Mouse (Mus musculus) forebrain, embryonic 14.5 days (tissue): ENCODE data around the gene Il11ra1. TPM values are rescaled to one million over a fixed set of nuclear protein-coding genes. Genes with fewer than 3 reads are reported as not detected.
"Not testable (repeated sequence)": the region's sequence is repeated elsewhere in the genome, so short reads cannot be mapped to it uniquely, and the experiment has no call there.

Source experiments
- ATAC-seq: fragments of 200-750 bp; cut with Nextera tagmentation; 2 replicates; pipeline ENCODE4 v1.8.0; 2017; ENCODE audit warnings: mild to moderate bottlenecking, moderate library complexity
- DNase-seq: peaks from one replicate; pipeline ENCODE4 v3.0.0-alpha.2; 2015; ENCODE audit warnings: low spot score
- H3K27ac ChIP-seq: fragments of 300-500 bp; sonication (generic); 2 replicates; pipeline ENCODE4 v1.5.1; 2014; ENCODE audit warnings: low read depth, mild to moderate bottlenecking, control low read depth, low read length, moderate library complexity
- H3K27me3 ChIP-seq: fragments of 300-500 bp; sonication (generic); replicated peaks from 2 replicates; pipeline ENCODE4 v1.6.1; 2014; ENCODE audit warnings: low read length, control low read depth, mixed read lengths; ENCODE audit not compliant: control insufficient read depth, insufficient read depth
- H3K36me3 ChIP-seq: fragments of 300-500 bp; sonication (generic); 2 replicates; pipeline ENCODE4 v1.6.1; 2014; ENCODE audit warnings: low read length, control low read depth; ENCODE audit not compliant: control insufficient read depth, insufficient read depth
- H3K4me1 ChIP-seq: fragments of 300-500 bp; sonication (generic); 2 replicates; pipeline ENCODE4 v1.6.1; 2014; ENCODE audit warnings: antibody characterized with exemption, low read length, control low read depth; ENCODE audit not compliant: control insufficient read depth, insufficient read depth
- H3K4me2 ChIP-seq: fragments of 300-500 bp; sonication (generic); 2 replicates; pipeline ENCODE4 v1.6.1; 2014; ENCODE audit warnings: mild to moderate bottlenecking, control low read depth, low read length
- H3K4me3 ChIP-seq: fragments of 300-500 bp; sonication (generic); 2 replicates; pipeline ENCODE4 v1.5.1; 2014; ENCODE audit warnings: low read depth, low read length, control low read depth
- H3K9ac ChIP-seq: fragments of 300-500 bp; sonication (generic); 2 replicates; pipeline ENCODE4 v1.6.1; 2014; ENCODE audit warnings: mild to moderate bottlenecking, low read length, control low read depth, moderate library complexity
- H3K9me3 ChIP-seq: fragments of 300-500 bp; sonication (generic); replicated peaks from 2 replicates; pipeline ENCODE4 v1.6.1; 2016; ENCODE audit warnings: low read length, control low read depth, mixed read lengths; ENCODE audit not compliant: control insufficient read depth
- WGBS: fragments of 180-500 bp; shearing (Covaris S2); extraction: QIAGEN DNeasy Blood & Tissue Kit; methylation state at CpG from one replicate; pipeline ENCODE4 v1.1.7; 2014; 5-methylcytosine and 5-hydroxymethylcytosine counted together
- polyA plus RNA-seq: library from polyadenylated mRNA; unstranded; fragments of >200 nt; fragmentation: Nextera tagmentation; extraction: Ambion mirVana; gene quantifications from 2 replicates; pipeline ENCODE4 v1.2.1, GENCODE M21; 2014

The Il11ra1 gene
- polyA plus RNA-seq, 1 experiment from 2014 or later, result 24.3 TPM

GRCm38 (mm10) chr4:41696930-41697841 lies 2.6 kb upstream of the Il11ra1 start, which contains the start of gene Cntfr:
Gene Cntfr (minus strand): TSS chr4:41697089.
- not testable (repeated sequence) for H3K36me3 ChIP-seq, H3K9ac ChIP-seq, H3K9me3 ChIP-seq, H3K4me3 ChIP-seq, H3K27me3 ChIP-seq, H3K4me1 ChIP-seq, H3K27ac ChIP-seq, ATAC-seq
- peak within 1 kb of the TSS; percentile 40; the same call in 1 of the 2 replicates for H3K4me2 ChIP-seq
- 12% methylated on average over 29 of the region's 40 CpGs for WGBS
- peak; percentile 70 for DNase-seq

DNA sequence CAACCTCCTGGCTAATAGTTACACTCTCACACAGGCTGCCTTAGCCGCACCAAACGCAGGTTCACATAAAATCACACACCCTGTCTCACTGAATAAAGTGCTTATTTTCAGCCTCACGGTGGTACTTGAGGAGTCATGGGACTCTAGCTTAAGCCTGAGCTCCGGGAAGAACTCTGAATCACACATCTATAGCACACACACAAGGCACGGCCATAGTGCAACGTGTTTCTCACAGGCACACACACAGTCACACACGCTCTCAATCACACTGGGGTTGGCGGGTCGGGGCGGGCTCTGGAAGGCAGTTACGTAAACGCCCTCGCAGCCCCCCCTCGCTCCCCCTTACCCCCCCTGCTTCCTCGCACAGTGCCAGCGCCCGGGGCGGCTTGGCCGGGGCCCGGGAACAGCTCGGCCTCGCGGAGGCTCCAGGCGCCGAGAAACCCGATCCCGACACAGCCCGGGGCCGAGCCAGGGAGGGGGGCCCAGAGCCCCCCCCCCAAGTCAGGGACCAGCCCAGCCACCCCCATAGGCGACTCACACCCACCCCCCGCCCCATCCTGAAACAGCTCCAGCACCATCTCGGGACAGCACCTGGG lies 1.3 kb upstream of the Il11ra1 start:
- not testable (repeated sequence) for H3K27ac ChIP-seq, H3K36me3 ChIP-seq, H3K4me3 ChIP-seq, H3K9ac ChIP-seq, H3K4me1 ChIP-seq, ATAC-seq, H3K4me2 ChIP-seq, H3K9me3 ChIP-seq, H3K27me3 ChIP-seq
- 7% methylated on average over 20 of the region's 32 CpGs for WGBS
- DNase-seq, result peak; percentile 20

GRCm38 (mm10) chr4:41700224-41700623 lies 435 bp downstream of the Il11ra1 start:
- not testable (repeated sequence) for H3K36me3 ChIP-seq, DNase-seq, ATAC-seq, H3K4me2 ChIP-seq, H3K27ac ChIP-seq, H3K27me3 ChIP-seq, H3K9me3 ChIP-seq, H3K9ac ChIP-seq, H3K4me1 ChIP-seq, H3K4me3 ChIP-seq
- 80% methylated on average over 2 of the region's 8 CpGs for WGBS

- 78% methylated on average over 2 of the region's 2 CpGs for WGBS
- H3K27ac ChIP-seq, DNase-seq, H3K36me3 ChIP-seq, ATAC-seq, H3K9ac ChIP-seq, H3K9me3 ChIP-seq, H3K4me3 ChIP-seq, H3K4me2 ChIP-seq, H3K27me3 ChIP-seq: not testable (repeated sequence)
- peaks cover 15% of the 10 kb centered on the region for H3K4me1 ChIP-seq
These were observed 2.4 kb downstream of the Il11ra1 start for GRCm38 (mm10) chr4:41702226-41702625.

- WGBS, result 9% methylated on average over 5 of the region's 5 CpGs
- Histone ChIP-seq H3K27me3 (no peaks in the 10 kb centered on the region), H3K9ac (no peak overlapping the region), H3K4me2 (no peak overlapping the region), H3K36me3 (no peaks in the 10 kb centered on the region), H3K4me3 (no peak overlapping the region), H3K4me1 (peaks cover 19% of the 10 kb centered on the region), H3K27ac (no peak overlapping the region), H3K9me3 (no peaks in the 10 kb centered on the region)
- DNase-seq, result no peak
- ATAC-seq, result no peak
These were observed 4.9 kb downstream of the Il11ra1 start for GRCm38 (mm10) chr4:41704651-41705050.

DNA sequence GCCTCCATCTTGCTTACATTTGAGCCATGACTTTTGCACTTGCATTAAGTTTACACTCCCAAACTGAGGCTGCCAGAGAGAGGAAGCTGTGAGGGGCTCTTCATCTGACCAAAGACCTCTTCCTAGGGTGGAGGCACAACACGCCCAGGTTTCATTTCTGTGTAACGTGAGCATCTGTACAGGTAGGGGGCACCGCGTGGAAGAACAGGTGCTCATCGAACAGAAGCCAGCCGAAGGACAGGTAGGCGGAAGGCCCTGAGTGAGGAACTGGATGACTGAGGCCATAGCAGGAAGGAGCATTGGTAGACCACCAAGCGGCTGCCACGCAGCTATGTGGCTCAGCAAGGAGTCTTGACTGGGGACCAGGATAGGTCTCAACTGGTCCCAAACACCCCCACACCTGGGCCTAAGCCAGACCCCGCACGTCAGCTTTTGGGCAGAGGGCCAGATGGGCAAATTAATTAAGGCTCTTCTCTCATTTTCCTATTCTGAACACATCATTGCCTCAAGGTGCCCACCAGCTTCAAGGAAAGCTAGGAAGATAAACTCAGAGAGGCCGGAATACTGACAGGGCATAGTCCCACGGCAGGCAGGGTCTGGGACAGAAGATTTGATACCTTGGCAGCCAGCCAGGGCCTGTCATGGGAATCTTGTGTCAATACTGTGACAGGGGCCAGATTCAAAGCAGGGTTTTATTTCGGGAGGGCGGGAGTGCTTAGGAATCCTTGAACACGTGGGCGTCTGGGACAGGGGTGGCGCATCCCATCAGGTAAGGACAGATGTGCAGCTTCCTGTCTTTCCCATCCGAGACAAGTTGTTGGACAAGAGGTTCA lies 6.3 kb downstream of the Il11ra1 start:
- DNase-seq, result peak; percentile 58
- H3K27ac ChIP-seq, result peak overlapping the region; percentile 17; the same call in 1 of the 2 replicates
- peak; percentile 21 for ATAC-seq
- H3K9ac ChIP-seq, result no peak overlapping the region; the same call in 1 of the 2 replicates
- WGBS, result 40% methylated on average over 19 of the region's 19 CpGs
- H3K4me3 ChIP-seq, result no peak overlapping the region
- peaks cover 19% of the 10 kb centered on the region for H3K4me1 ChIP-seq
- peak overlapping the region; percentile 27 for H3K4me2 ChIP-seq
- H3K36me3 ChIP-seq, result no peaks in the 10 kb centered on the region; the same call in 1 of the 2 replicates
- no peaks in the 10 kb centered on the region for H3K27me3 ChIP-seq
- no peaks in the 10 kb centered on the region for H3K9me3 ChIP-seq

DNA sequence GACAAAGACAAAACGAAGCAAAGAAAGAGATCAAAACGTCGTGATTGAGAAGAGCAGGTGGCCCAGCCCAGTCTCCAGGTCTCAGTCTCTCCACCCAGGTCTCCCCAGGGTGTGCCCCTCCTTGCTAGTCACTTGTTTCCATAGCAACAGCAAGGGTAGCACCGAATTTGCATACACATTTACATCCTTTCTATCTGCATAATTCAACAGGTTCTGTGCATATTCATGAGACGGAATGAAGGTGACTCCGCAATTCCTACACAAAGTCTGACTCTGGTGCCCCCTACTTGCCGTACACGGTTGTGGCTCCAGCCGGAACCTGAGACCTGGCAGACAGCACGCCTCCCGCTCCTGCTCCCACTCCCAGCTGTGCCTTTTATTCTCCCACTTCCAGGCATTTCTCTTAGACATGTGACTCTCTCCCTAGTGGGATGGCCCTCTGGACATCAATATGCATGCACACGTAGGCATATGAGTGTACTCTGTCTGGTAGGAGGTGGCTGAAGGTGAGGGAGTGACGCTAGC lies 7.3 kb downstream of the Il11ra1 start:
- ATAC-seq, result peak; percentile 85
- peaks cover 5% of the 10 kb centered on the region; the same call in 1 of the 2 replicates for H3K36me3 ChIP-seq
- H3K4me1 ChIP-seq, result peaks cover 28% of the 10 kb centered on the region
- H3K4me3 ChIP-seq, result no peak overlapping the region
- H3K27me3 ChIP-seq, result no peaks in the 10 kb centered on the region
- 0 out of 2 replicates have a peak overlapping the region, but pooled peaks have one; percentile 17 for H3K27ac ChIP-seq
- H3K9ac ChIP-seq, result no peak overlapping the region
- no peaks in the 10 kb centered on the region for H3K9me3 ChIP-seq
- peak overlapping the region; percentile 27 for H3K4me2 ChIP-seq
- under 1% methylated on average over 13 of the region's 13 CpGs for WGBS
- DNase-seq, result peak; percentile 96

GRCm38 (mm10) chr4:41708192-41708745 lies 8.5 kb downstream of the Il11ra1 start:
- 39% methylated on average over 8 of the region's 8 CpGs for WGBS
- Histone ChIP-seq H3K36me3 (peaks cover 7% of the 10 kb centered on the region; the same call in 1 of the 2 replicates), H3K27ac (no peak overlapping the region), H3K4me3 (no peak overlapping the region), H3K4me1 (peaks cover 35% of the 10 kb centered on the region), H3K27me3 (no peaks in the 10 kb centered on the region), H3K9me3 (no peaks in the 10 kb centered on the region), H3K9ac (no peak overlapping the region), H3K4me2 (no peak overlapping the region)
- peak; percentile 27 for ATAC-seq
- peak; percentile 92 for DNase-seq
